Mouse (Mus musculus): ENCODE data around the gene Mbnl1. TPM values are rescaled to one million over a fixed set of nuclear protein-coding genes. Genes with fewer than 3 reads are reported as not detected.

Mbnl1 gene
- polyA plus RNA-seq, 1 experiment from 2014 or later: 93.2 TPM

DNA sequence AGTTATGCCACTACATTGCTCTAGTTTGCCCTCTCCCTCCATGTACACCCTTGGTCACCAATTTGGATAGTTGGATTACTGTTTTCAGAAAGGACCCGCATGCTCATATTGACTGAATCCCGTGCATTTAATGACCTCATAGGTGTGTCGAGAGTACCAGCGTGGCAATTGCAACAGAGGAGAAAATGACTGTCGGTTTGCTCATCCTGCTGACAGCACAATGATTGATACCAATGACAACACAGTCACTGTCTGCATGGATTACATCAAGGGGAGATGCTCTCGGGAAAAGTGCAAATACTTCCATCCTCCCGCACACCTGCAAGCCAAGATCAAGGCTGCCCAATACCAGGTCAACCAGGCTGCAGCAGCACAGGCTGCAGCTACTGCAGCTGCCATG lies 140.5 kb downstream of the Mbnl1 start:
- WGBS: 85% methylated on average over 7 of the region's 7 CpGs

DNA sequence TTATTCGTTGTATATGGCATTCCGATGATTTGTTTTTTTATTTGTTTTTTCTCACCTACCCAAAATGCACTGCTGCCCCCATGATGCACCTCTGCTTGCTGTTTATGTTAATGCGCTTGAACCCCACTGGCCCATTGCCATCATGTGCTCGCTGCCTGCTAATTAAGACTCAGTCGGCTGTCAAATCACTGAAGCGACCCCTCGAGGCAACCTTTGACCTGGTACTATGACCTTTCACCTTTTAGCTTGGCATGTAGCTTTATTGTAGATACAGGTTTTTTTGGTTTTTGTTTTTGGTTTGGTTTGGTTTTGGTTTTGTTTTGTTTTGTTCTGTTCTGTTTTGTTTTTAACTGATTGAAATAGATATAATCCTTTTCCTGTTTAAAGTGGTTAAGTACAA lies 141.9 kb downstream of the Mbnl1 start:
- no peak overlapping the region for H3K27ac ChIP-seq (replicated peaks in 1 of 2; ENCODE audit: control insufficient read depth in 1 of 2, insufficient read depth in 1 of 2, low read depth in 2 of 2, low read length in 2 of 2)
- no peaks in the 10 kb centered on the region for H3K9me3 ChIP-seq (ENCODE audit: control insufficient read depth, low read length)
- H3K4me3 ChIP-seq (ENCODE audit: control insufficient read depth in 1 of 2, insufficient read depth in 1 of 2, low read depth in 1 of 2, low read length in 2 of 2): no peak overlapping the region
- peaks cover 0 to 4% of the 10 kb centered on the region in 2 experiments; a peak in 1 of 4 replicates for H3K4me1 ChIP-seq (ENCODE audit: control insufficient read depth in 2 of 2, insufficient read depth in 2 of 2, low read length in 2 of 2)
- H3K36me3 ChIP-seq (ENCODE audit: control insufficient read depth, insufficient read depth, low read length): peaks cover 37% of the 10 kb centered on the region
- WGBS: 94% methylated on average over 7 of the region's 7 CpGs
- no peaks in the 10 kb centered on the region for H3K27me3 ChIP-seq (ENCODE audit: control insufficient read depth, insufficient read depth, low read length)
- no peak overlapping the region for H3K4me2 ChIP-seq (ENCODE audit: low read length)
- ATAC-seq (ENCODE audit: insufficient number of reproducible peaks, insufficient read depth, low FRiP score, low read depth): no peak
- no peak overlapping the region for H3K9ac ChIP-seq (ENCODE audit: low read length)

More for the DNA sequence above, 140.5 kb downstream of the Mbnl1 start:
- Histone ChIP-seq H3K36me3 (ENCODE audit: control insufficient read depth, insufficient read depth, low read length) (peaks cover 28% of the 10 kb centered on the region), H3K4me1 (ENCODE audit: control insufficient read depth in 2 of 2, insufficient read depth in 2 of 2, low read length in 2 of 2) (peaks cover 0 to 4% of the 10 kb centered on the region in 2 experiments; a peak in 1 of 4 replicates), H3K27ac (replicated peaks in 1 of 2; ENCODE audit: control insufficient read depth in 1 of 2, insufficient read depth in 1 of 2, low read depth in 2 of 2, low read length in 2 of 2) (no peak overlapping the region), H3K27me3 (ENCODE audit: control insufficient read depth, insufficient read depth, low read length) (no peaks in the 10 kb centered on the region), H3K9ac (ENCODE audit: low read length) (no peak overlapping the region), H3K4me3 (ENCODE audit: control insufficient read depth in 1 of 2, insufficient read depth in 1 of 2, low read depth in 1 of 2, low read length in 2 of 2) (no peak overlapping the region), H3K9me3 (ENCODE audit: control insufficient read depth, low read length) (no peaks in the 10 kb centered on the region), H3K4me2 (ENCODE audit: low read length) (no peak overlapping the region)
- no peak for ATAC-seq (ENCODE audit: insufficient number of reproducible peaks, insufficient read depth, low FRiP score, low read depth)

- H3K36me3 ChIP-seq (ENCODE audit: control insufficient read depth, insufficient read depth, low read length): peaks cover 41% of the 10 kb centered on the region
- no peak overlapping the region for H3K9ac ChIP-seq (ENCODE audit: low read length)
- 69% methylated on average over 11 of the region's 11 CpGs for WGBS
- H3K4me2 ChIP-seq (ENCODE audit: low read length): no peak overlapping the region
- H3K27ac ChIP-seq (replicated peaks in 1 of 2; ENCODE audit: control insufficient read depth in 1 of 2, insufficient read depth in 1 of 2, low read depth in 2 of 2, low read length in 2 of 2): no peak overlapping the region
- H3K27me3 ChIP-seq (ENCODE audit: control insufficient read depth, insufficient read depth, low read length): no peaks in the 10 kb centered on the region
- ATAC-seq (ENCODE audit: insufficient number of reproducible peaks, insufficient read depth, low FRiP score, low read depth): no peak
- H3K4me1 ChIP-seq (ENCODE audit: control insufficient read depth in 2 of 2, insufficient read depth in 2 of 2, low read length in 2 of 2): peaks cover 0 to 4% of the 10 kb centered on the region in 2 experiments; a peak in 1 of 4 replicates
- no peak overlapping the region for H3K4me3 ChIP-seq (ENCODE audit: control insufficient read depth in 1 of 2, insufficient read depth in 1 of 2, low read depth in 1 of 2, low read length in 2 of 2)
- H3K9me3 ChIP-seq (ENCODE audit: control insufficient read depth, low read length): no peaks in the 10 kb centered on the region
Measured at GRCm38 (mm10) chr3:60615057-60615606, 142.5 kb downstream of the Mbnl1 start.

- H3K4me2 ChIP-seq (ENCODE audit: low read length): no peak overlapping the region
- H3K9me3 ChIP-seq (ENCODE audit: control insufficient read depth, low read length): no peaks in the 10 kb centered on the region
- peaks cover 0 to 4% of the 10 kb centered on the region in 2 experiments; a peak in 1 of 4 replicates for H3K4me1 ChIP-seq (ENCODE audit: control insufficient read depth in 2 of 2, insufficient read depth in 2 of 2, low read length in 2 of 2)
- peaks cover 41% of the 10 kb centered on the region for H3K36me3 ChIP-seq (ENCODE audit: control insufficient read depth, insufficient read depth, low read length)
- H3K4me3 ChIP-seq (ENCODE audit: control insufficient read depth in 1 of 2, insufficient read depth in 1 of 2, low read depth in 1 of 2, low read length in 2 of 2): no peak overlapping the region
- ATAC-seq (ENCODE audit: insufficient number of reproducible peaks, insufficient read depth, low FRiP score, low read depth): no peak
- H3K9ac ChIP-seq (ENCODE audit: low read length): no peak overlapping the region
- WGBS: 65% methylated on average over 7 of the region's 7 CpGs
- no peaks in the 10 kb centered on the region for H3K27me3 ChIP-seq (ENCODE audit: control insufficient read depth, insufficient read depth, low read length)
- no peak overlapping the region for H3K27ac ChIP-seq (replicated peaks in 1 of 2; ENCODE audit: control insufficient read depth in 1 of 2, insufficient read depth in 1 of 2, low read depth in 2 of 2, low read length in 2 of 2)
Measured at GRCm38 (mm10) chr3:60615615-60616014, 143.0 kb downstream of the Mbnl1 start.

DNA sequence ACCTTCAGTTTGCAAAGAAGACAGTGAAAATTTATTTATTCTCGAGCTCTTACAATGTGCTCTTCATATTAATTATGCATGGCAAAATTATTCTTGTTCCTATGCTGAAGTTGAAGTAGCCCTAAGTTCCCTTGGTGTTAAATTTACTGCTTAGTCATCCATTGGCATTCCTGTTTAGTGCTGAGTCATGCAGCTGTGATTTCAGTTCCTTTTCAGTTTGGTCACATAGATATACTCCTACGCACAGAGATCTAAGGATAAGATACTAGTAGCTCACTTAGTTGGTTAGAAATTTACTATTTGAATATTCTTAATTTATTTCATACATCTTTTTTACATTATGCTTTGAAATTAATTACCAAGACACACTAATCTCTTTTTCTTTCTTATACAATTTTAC lies 143.5 kb downstream of the Mbnl1 start:
- Histone ChIP-seq H3K27ac (replicated peaks in 1 of 2; ENCODE audit: control insufficient read depth in 1 of 2, insufficient read depth in 1 of 2, low read depth in 2 of 2, low read length in 2 of 2) (no peak overlapping the region), H3K4me3 (ENCODE audit: control insufficient read depth in 1 of 2, insufficient read depth in 1 of 2, low read depth in 1 of 2, low read length in 2 of 2) (no peak overlapping the region), H3K9ac (ENCODE audit: low read length) (no peak overlapping the region), H3K27me3 (ENCODE audit: control insufficient read depth, insufficient read depth, low read length) (no peaks in the 10 kb centered on the region), H3K4me2 (ENCODE audit: low read length) (no peak overlapping the region), H3K36me3 (ENCODE audit: control insufficient read depth, insufficient read depth, low read length) (peaks cover 41% of the 10 kb centered on the region), H3K4me1 (ENCODE audit: control insufficient read depth in 2 of 2, insufficient read depth in 2 of 2, low read length in 2 of 2) (peaks cover 0 to 4% of the 10 kb centered on the region in 2 experiments; a peak in 1 of 4 replicates), H3K9me3 (ENCODE audit: control insufficient read depth, low read length) (no peaks in the 10 kb centered on the region)
- 74% methylated on average over 2 of the region's 2 CpGs for WGBS
- no peak for ATAC-seq (ENCODE audit: insufficient number of reproducible peaks, insufficient read depth, low FRiP score, low read depth)

DNA sequence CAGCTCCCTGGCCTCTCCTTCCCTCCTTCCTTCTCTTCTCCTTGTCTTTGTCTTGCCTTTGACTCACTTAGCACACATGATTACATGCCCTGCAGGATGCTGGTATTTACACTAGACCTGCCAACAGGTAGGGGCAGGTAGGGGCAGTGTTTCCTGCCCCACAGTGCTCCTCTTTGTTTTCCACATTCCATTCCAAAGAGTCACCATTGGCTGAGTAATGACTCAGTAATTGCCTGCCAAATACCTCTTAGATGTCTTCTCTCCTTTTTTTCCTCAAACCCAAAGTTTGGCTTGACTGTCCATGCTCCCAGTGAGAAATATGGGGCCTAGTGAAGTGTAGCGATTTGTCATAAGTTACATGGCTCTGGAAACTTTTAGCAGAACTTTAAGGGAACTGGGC lies 145.0 kb downstream of the Mbnl1 start:
- ATAC-seq (ENCODE audit: insufficient number of reproducible peaks, insufficient read depth, low FRiP score, low read depth): no peak
- WGBS: 86% methylated on average over 1 of the region's 1 CpGs
- H3K9me3 ChIP-seq (ENCODE audit: control insufficient read depth, low read length): no peaks in the 10 kb centered on the region

GRCm38 (mm10) chr3:60620236-60620635 lies 147.6 kb downstream of the Mbnl1 start:
- no peak overlapping the region for H3K4me3 ChIP-seq (ENCODE audit: control insufficient read depth in 1 of 2, insufficient read depth in 1 of 2, low read depth in 1 of 2, low read length in 2 of 2)
- H3K36me3 ChIP-seq (ENCODE audit: control insufficient read depth, insufficient read depth, low read length): peaks cover 45% of the 10 kb centered on the region
- ATAC-seq (ENCODE audit: insufficient number of reproducible peaks, insufficient read depth, low FRiP score, low read depth): no peak
- H3K9me3 ChIP-seq (ENCODE audit: control insufficient read depth, low read length): no peaks in the 10 kb centered on the region
- peaks cover 0 to under 1% of the 10 kb centered on the region in 2 experiments; a peak in 1 of 4 replicates for H3K4me1 ChIP-seq (ENCODE audit: control insufficient read depth in 2 of 2, insufficient read depth in 2 of 2, low read length in 2 of 2)
- no peak overlapping the region for H3K9ac ChIP-seq (ENCODE audit: low read length)
- H3K27ac ChIP-seq (replicated peaks in 1 of 2; ENCODE audit: control insufficient read depth in 1 of 2, insufficient read depth in 1 of 2, low read depth in 2 of 2, low read length in 2 of 2): no peak overlapping the region
- 74% methylated on average over 2 of the region's 2 CpGs for WGBS
- H3K4me2 ChIP-seq (ENCODE audit: low read length): no peak overlapping the region
- no peaks in the 10 kb centered on the region for H3K27me3 ChIP-seq (ENCODE audit: control insufficient read depth, insufficient read depth, low read length)

More for the DNA sequence above, 145.0 kb downstream of the Mbnl1 start:
- Histone ChIP-seq H3K4me1 (ENCODE audit: control insufficient read depth in 2 of 2, insufficient read depth in 2 of 2, low read length in 2 of 2) (peaks cover 0 to 4% of the 10 kb centered on the region in 2 experiments; a peak in 1 of 4 replicates), H3K27me3 (ENCODE audit: control insufficient read depth, insufficient read depth, low read length) (no peaks in the 10 kb centered on the region), H3K4me2 (ENCODE audit: low read length) (no peak overlapping the region), H3K9ac (ENCODE audit: low read length) (no peak overlapping the region), H3K36me3 (ENCODE audit: control insufficient read depth, insufficient read depth, low read length) (peaks cover 47% of the 10 kb centered on the region), H3K4me3 (ENCODE audit: control insufficient read depth in 1 of 2, insufficient read depth in 1 of 2, low read depth in 1 of 2, low read length in 2 of 2) (no peak overlapping the region), H3K27ac (replicated peaks in 1 of 2; ENCODE audit: control insufficient read depth in 1 of 2, insufficient read depth in 1 of 2, low read depth in 2 of 2, low read length in 2 of 2) (no peak overlapping the region)

DNA sequence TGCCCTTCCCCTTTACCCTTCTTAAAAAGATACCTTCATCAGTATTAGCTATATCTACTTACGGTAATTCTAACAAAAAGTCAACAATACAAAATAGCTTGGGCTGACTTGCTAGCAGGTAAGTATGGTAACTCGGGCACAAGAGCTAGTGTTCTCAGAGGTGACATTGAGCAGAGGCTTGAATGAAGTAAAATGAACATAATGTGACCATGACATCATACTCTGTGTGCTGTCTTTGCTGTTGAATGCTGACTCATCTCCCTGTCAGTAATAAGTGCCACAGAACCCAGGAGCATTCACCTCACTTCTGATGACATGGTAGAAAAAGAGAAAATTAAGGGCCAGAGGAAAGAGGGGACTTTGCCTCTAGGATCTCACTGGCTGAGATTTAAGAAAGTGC lies 158.6 kb downstream of the Mbnl1 start:
- no peak overlapping the region for H3K4me3 ChIP-seq (ENCODE audit: control insufficient read depth in 1 of 2, insufficient read depth in 1 of 2, low read depth in 1 of 2, low read length in 2 of 2)
- H3K4me1 ChIP-seq (ENCODE audit: control insufficient read depth in 2 of 2, insufficient read depth in 2 of 2, low read length in 2 of 2): no peaks in the 10 kb centered on the region
- no peak overlapping the region for H3K9ac ChIP-seq (ENCODE audit: low read length)
- H3K27ac ChIP-seq (replicated peaks in 1 of 2; ENCODE audit: control insufficient read depth in 1 of 2, insufficient read depth in 1 of 2, low read depth in 2 of 2, low read length in 2 of 2): no peak overlapping the region
- WGBS: 79% methylated on average over 2 of the region's 2 CpGs
- peaks cover 25% of the 10 kb centered on the region for H3K36me3 ChIP-seq (ENCODE audit: control insufficient read depth, insufficient read depth, low read length)
- no peaks in the 10 kb centered on the region for H3K9me3 ChIP-seq (ENCODE audit: control insufficient read depth, low read length)
- ATAC-seq (ENCODE audit: insufficient number of reproducible peaks, insufficient read depth, low FRiP score, low read depth): no peak
- H3K4me2 ChIP-seq (ENCODE audit: low read length): no peak overlapping the region
- H3K27me3 ChIP-seq (ENCODE audit: control insufficient read depth, insufficient read depth, low read length): no peaks in the 10 kb centered on the region

Data from heart, embryonic 14.5 days (tissue).